ENCODE assay signal across 23 mouse cellular contexts in genomic region chr6:54794372-54794771, GRCm38 (mm10). TPM values are rescaled to one million over a fixed set of nuclear protein-coding genes. Genes with fewer than 3 reads are reported as not detected.
DNase-seq lines count a peak whose midpoint lies in the region; ATAC-seq and TF ChIP-seq lines count a peak whose summit lies in the region.
"Had no signal": no experiment of that assay in that cellular context is flagged by ENCODE, and none has a peak within 500 bp of the region (broad histone marks: within the 10 kb centered on the region; RNA-seq: fewer than 3 reads in every experiment).

No protein-coding gene starts in this region.

- DNase-seq in testis, postnatal 10 days (ENCODE audit: low spot score): peak; percentile 2
- no peak for DNase-seq in testis, postnatal 14 days (ENCODE audit: low spot score)
- DNase-seq in ES-E14 (ENCODE audit: low read depth, low spot score): peak; percentile 36
- peak; percentile 75 for DNase-seq in ZHBTc4 (ENCODE audit: low read depth, low spot score)
- DNase-seq in hindbrain, embryonic 11.5 days (ENCODE audit: low spot score): no peak
- no peak for DNase-seq in adrenal gland, adult 2 months
- no peak for DNase-seq in left cerebral cortex, adult 11 months (ENCODE audit: low spot score)
- DNase-seq: adrenal gland, postnatal 14 days; cerebellum, postnatal 14 days; gastrocnemius, adult 2 months; heart, postnatal 4 days; kidney, adult 11 months; kidney, postnatal 10 days; layer of hippocampus, postnatal 36 days; lung, postnatal 14 days; midbrain, embryonic 14.5 days had no signal

- no peaks in the 10 kb centered on the region for H3K4me1 ChIP-seq in ES-E14 (ENCODE audit: control insufficient read depth in 2 of 2, insufficient read depth in 2 of 2, low read length in 2 of 2, poor library complexity in 1 of 2)
- no peaks in the 10 kb centered on the region for H3K4me1 ChIP-seq in hindbrain, embryonic 11.5 days (replicated peaks; ENCODE audit: control insufficient read depth, insufficient read depth, low read length)
- H3K4me1 ChIP-seq: heart, embryonic 15.5 days; limb, embryonic 15.5 days; neural tube, embryonic 13.5 days; stomach, embryonic 15.5 days had no signal

- in situ Hi-C loops in ES-E14 (cut with MboI; ENCODE audit: low sequenced_read_pairs in 2 of 2, unreplicated experiment in 2 of 2): no loop called here

- no peak overlapping the region for H3K4me3 ChIP-seq in ES-E14 (ENCODE audit: insufficient read depth in 1 of 2, low read depth in 1 of 2, low read length in 2 of 2, poor library complexity in 1 of 2, severe bottlenecking in 1 of 2)
- H3K4me3 ChIP-seq in hindbrain, embryonic 11.5 days (ENCODE audit: low read depth, low read length): no peak overlapping the region
- H3K4me3 ChIP-seq: gastrocnemius, adult 2 months; heart, embryonic 15.5 days; layer of hippocampus, adult 2 months; limb, embryonic 15.5 days; megakaryocyte, embryonic 14.5 days; neural tube, embryonic 13.5 days; stomach, embryonic 15.5 days had no signal

- no peak overlapping the region for H3K4me2 ChIP-seq in hindbrain, embryonic 11.5 days (replicated peaks; ENCODE audit: low read depth, low read length)
- H3K4me2 ChIP-seq: heart, embryonic 15.5 days; limb, embryonic 15.5 days; neural tube, embryonic 13.5 days; stomach, embryonic 15.5 days had no signal

- no peak for ATAC-seq in hindbrain, embryonic 11.5 days (ENCODE audit: low FRiP score)
- ATAC-seq: hindbrain, embryonic 16.5 days had no signal

- 70% methylated on average over 2 of the region's 2 CpGs for WGBS in hindbrain, embryonic 11.5 days

- no peaks in the 10 kb centered on the region for H3K9me3 ChIP-seq in ES-E14 (ENCODE audit: control insufficient read depth, insufficient read depth, low read depth, low read length)
- H3K9me3 ChIP-seq in hindbrain, embryonic 11.5 days (ENCODE audit: control insufficient read depth, low read length): no peaks in the 10 kb centered on the region
- H3K9me3 ChIP-seq: limb, embryonic 15.5 days; megakaryocyte, embryonic 14.5 days; stomach, embryonic 15.5 days had no signal

- no peaks in the 10 kb centered on the region for H3K36me3 ChIP-seq in ES-E14 (ENCODE audit: control insufficient read depth, insufficient read depth, low read length, poor library complexity, severe bottlenecking)
- no peaks in the 10 kb centered on the region for H3K36me3 ChIP-seq in hindbrain, embryonic 11.5 days (ENCODE audit: control insufficient read depth, insufficient read depth, low read length)
- H3K36me3 ChIP-seq: heart, embryonic 15.5 days; limb, embryonic 15.5 days; neural tube, embryonic 13.5 days; stomach, embryonic 15.5 days had no signal

- no peak overlapping the region for H3K9ac ChIP-seq in ES-E14 (ENCODE audit: insufficient read depth, low read depth, low read length, poor library complexity, severe bottlenecking)
- H3K9ac ChIP-seq in hindbrain, embryonic 11.5 days (ENCODE audit: low read depth, low read length): no peak overlapping the region
- H3K9ac ChIP-seq: heart, embryonic 15.5 days; limb, embryonic 15.5 days; neural tube, embryonic 13.5 days; stomach, embryonic 15.5 days had no signal

- no peak overlapping the region for H3K27ac ChIP-seq in ES-E14 (ENCODE audit: insufficient read depth, low read depth, low read length, poor library complexity, severe bottlenecking)
- no peak overlapping the region for H3K27ac ChIP-seq in hindbrain, embryonic 11.5 days (ENCODE audit: low read depth, low read length)
- H3K27ac ChIP-seq: gastrocnemius, adult 2 months; heart, embryonic 15.5 days; layer of hippocampus, adult 2 months; limb, embryonic 15.5 days; neural tube, embryonic 13.5 days; stomach, embryonic 15.5 days had no signal

- no peaks in the 10 kb centered on the region for H3K27me3 ChIP-seq in hindbrain, embryonic 11.5 days (ENCODE audit: control insufficient read depth, insufficient read depth, low read length)
- H3K27me3 ChIP-seq: heart, embryonic 15.5 days; limb, embryonic 15.5 days; neural tube, embryonic 13.5 days; stomach, embryonic 15.5 days had no signal

TF ChIP-seq in ES-E14, 5 proteins besides CTCF, POLR2A, EP300 and RAD21:
- TF ChIP-seq CHD2 (IDR thresholded peaks at IDR 0.05; ENCODE audit: low read depth, low read length) (no peak), MAFK (IDR thresholded peaks at IDR 0.05; ENCODE audit: insufficient read depth, low read depth, low read length) (no peak), ZC3H11A (IDR thresholded peaks at IDR 0.05; ENCODE audit: borderline replicate concordance, low read depth, low read length) (peak; percentile 48; the same call in 1 of the 2 replicates)
TF ChIP-seq in ES-E14: peak in this region for 1.

RNA-seq across cellular contexts. Expression of gene Znrf2, which starts 22.3 kb away (rescaled TPM):
- total RNA-seq in ES-E14 (2012; rRNA removed): 24.4 and 35.0 TPM in 2 replicates
- polyA plus RNA-seq in hindbrain, embryonic 11.5 days (2014; fragmentation: Nextera tagmentation; extraction: Ambion mirVana): 3.2 and 3.6 TPM in 2 replicates
- 10 to 100 TPM; 39.2 to 54.0 TPM for total RNA-seq in adrenal gland, adult 2 months (2021)
- 75.3 and 107 TPM in 2 replicates for polyA plus RNA-seq in adrenal gland, adult 2 months (2012; rRNA removed)

Comparison
In these comparisons a context has a peak if more than half of its experiments do, and no peak if none do; other contexts are left out.
1. DNase-seq: peak in testis, postnatal 10 days (single experiment), ES-E14 (single experiment) and ZHBTc4 (single experiment); none in testis, postnatal 14 days (single experiment), hindbrain, embryonic 11.5 days (single experiment), adrenal gland, adult 2 months (single experiment) and left cerebral cortex, adult 11 months (single experiment).